Mouse (Mus musculus): ENCODE measurements at regions not wholly inside any gene's neighbourhood (a gene's known extent, or its start where the extent isn't known, plus 50 kb on each side); places are given as distances from the start of the nearest gene placed in this dataset.

- no peak for TF ChIP-seq CTCF (IDR thresholded peaks at IDR 0.05; ENCODE audit: low read depth, low read length)
- no peak for TF ChIP-seq GATA1 (IDR thresholded peaks at IDR 0.05; ENCODE audit: borderline replicate concordance, low read length)
- TF ChIP-seq TAL1 (conservative IDR thresholded peaks at IDR 0.05; ENCODE audit: low read depth, low read length) = no peak
- no peak for TF ChIP-seq POLR2AphosphoS5 (IDR thresholded peaks at IDR 0.05; ENCODE audit: insufficient replicate concordance, low read depth, low read length)
Observed at GRCm38 (mm10) chr13:101552451-101552850, 215.6 kb downstream of the Pik3r1 start.

All from G1E (cell line).